Mouse (Mus musculus) G1E-ER4 (cell line): ENCODE data around the gene Men1. TPM values are rescaled to one million over a fixed set of nuclear protein-coding genes. Genes with fewer than 3 reads are reported as not detected.

ENCODE experiments used
- GATA1 ChIP-seq: IDR thresholded peaks from one replicate; pipeline ENCODE4 v1.8.0; 2012; ENCODE audit warnings: low read length, inconsistent platforms
- polyA plus RNA-seq: library from polyadenylated mRNA; stranded (reverse); fragments of >175 nt; gene quantifications from 2 replicates; pipeline ENCODE4 v1.2.3, GENCODE M21; 2012

Gene Men1
- polyA plus RNA-seq, 1 experiment = 188 TPM

GRCm38 (mm10) chr19:6385419-6385818 is 50.6 kb downstream of the Men1 start:
- TF ChIP-seq GATA1 = no peak

- TF ChIP-seq GATA1 = no peak
Measured at GRCm38 (mm10) chr19:6385821-6386220, 51.0 kb downstream of the Men1 start.

DNA sequence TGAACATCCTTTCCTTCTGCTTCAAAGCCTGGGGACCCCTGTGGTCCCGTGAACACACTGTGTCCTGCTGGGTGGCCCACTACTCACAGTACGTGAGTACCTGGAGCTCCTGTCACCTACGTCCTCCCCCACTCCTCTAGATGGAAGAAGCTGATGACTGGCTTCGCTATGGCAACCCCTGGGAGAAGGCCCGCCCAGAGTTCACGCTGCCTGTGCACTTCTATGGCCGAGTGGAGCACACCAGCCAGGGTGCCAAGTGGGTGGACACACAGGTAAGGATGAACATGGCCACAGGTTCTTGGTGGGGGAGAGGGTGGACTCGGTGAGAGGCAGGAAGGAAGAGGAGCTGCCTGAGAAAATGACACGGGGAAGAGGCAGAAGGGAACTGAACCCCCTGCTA is 51.5 kb downstream of the Men1 start:
- TF ChIP-seq GATA1 = no peak

DNA sequence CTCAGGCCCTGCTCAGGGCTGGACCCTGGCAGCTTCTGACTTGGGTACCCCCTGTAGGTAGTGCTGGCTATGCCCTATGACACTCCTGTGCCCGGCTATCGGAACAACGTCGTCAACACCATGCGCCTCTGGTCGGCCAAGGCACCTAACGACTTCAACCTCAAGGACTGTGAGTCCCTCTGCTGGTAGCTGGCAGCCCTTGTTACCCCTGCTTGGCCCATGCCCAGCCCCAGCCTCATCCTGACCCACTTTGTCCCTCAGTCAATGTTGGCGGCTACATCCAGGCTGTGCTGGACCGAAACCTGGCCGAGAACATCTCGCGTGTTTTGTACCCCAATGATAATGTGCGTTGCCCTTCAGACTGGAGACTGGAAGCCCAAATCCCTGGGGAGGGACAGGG is 53.2 kb downstream of the Men1 start:
- TF ChIP-seq GATA1 = no peak

- TF ChIP-seq GATA1 = no peak
Measured at GRCm38 (mm10) chr19:6389803-6390202, 55.0 kb downstream of the Men1 start.

- no peak for TF ChIP-seq GATA1
Measured at GRCm38 (mm10) chr19:6390251-6390650, 55.5 kb downstream of the Men1 start.

Other genes with a start within 250 kb of the Men1 start
- gene Cdca5, start 250.0 kb upstream of the Men1 start, polyA plus RNA-seq = 13.3 and 17.8 TPM in 2 replicates
- 3.5 and 4.9 TPM in 2 replicates for gene AC131692.1, start 240.6 kb upstream of the Men1 start, polyA plus RNA-seq
- 0.38 and 0.46 TPM in 2 replicates for gene Naaladl1, start 229.2 kb upstream of the Men1 start, polyA plus RNA-seq
- 82.9 and 91.0 TPM in 2 replicates for gene Sac3d1, start 216.3 kb upstream of the Men1 start, polyA plus RNA-seq
- gene Snx15, start 206.7 kb upstream of the Men1 start, polyA plus RNA-seq = 89.0 and 122 TPM in 2 replicates
- not detected in 2 replicates for gene Batf2, start 194.0 kb upstream of the Men1 start, polyA plus RNA-seq
- gene Arl2, start 193.4 kb upstream of the Men1 start, polyA plus RNA-seq = 81.6 and 111 TPM in 2 replicates
- gene Majin, start 150.6 kb upstream of the Men1 start, polyA plus RNA-seq = not detected in 2 replicates
- not detected in 2 replicates for gene Gpha2, start 108.6 kb upstream of the Men1 start, polyA plus RNA-seq
- gene Ppp2r5b, start 99.1 kb upstream of the Men1 start, polyA plus RNA-seq = 10.7 and 14.2 TPM in 2 replicates
- gene Atg2a, start 93.3 kb upstream of the Men1 start, polyA plus RNA-seq = 43.9 and 49.6 TPM in 2 replicates
- 231 and 274 TPM in 2 replicates for gene Ehd1, start 58.3 kb upstream of the Men1 start, polyA plus RNA-seq
- gene Cdc42bpg, start 28.5 kb upstream of the Men1 start, polyA plus RNA-seq = 10.8 and 12.9 TPM in 2 replicates
- 24.6 and 36.1 TPM in 2 replicates for gene Map4k2, start 6.2 kb downstream of the Men1 start, polyA plus RNA-seq
- 2,071 and 2,221 TPM in 2 replicates for gene Sf1, start 28.7 kb downstream of the Men1 start, polyA plus RNA-seq
- 0.43 and 1.0 TPM in 2 replicates for gene Pygm, start 49.4 kb downstream of the Men1 start, polyA plus RNA-seq
- gene Rasgrp2, start 64.4 kb downstream of the Men1 start, polyA plus RNA-seq = 21.2 and 28.0 TPM in 2 replicates
- 0.05 and 0.17 TPM in 2 replicates for gene Nrxn2, start 83.8 kb downstream of the Men1 start, polyA plus RNA-seq
- not detected in 2 replicates for gene Slc22a12, start 208.1 kb downstream of the Men1 start, polyA plus RNA-seq